13 mouse cellular contexts compared by ENCODE assay signal in genomic region chr17:86304923-86305630, GRCm38 (mm10).
DNase-seq lines count a peak whose midpoint lies in the region; ATAC-seq lines count a peak whose summit lies in the region.
"Had no signal": no experiment of that assay in that cellular context is flagged by ENCODE, and none has a peak within 500 bp of the region (broad histone marks: within the 10 kb centered on the region; RNA-seq: fewer than 3 reads in every experiment).

No protein-coding gene starts in this region.

- H3K4me2 ChIP-seq in heart, embryonic 11.5 days: no peak overlapping the region
- no peak overlapping the region for H3K4me2 ChIP-seq in midbrain, embryonic 13.5 days (replicated peaks)
- H3K4me2 ChIP-seq in midbrain, embryonic 16.5 days (ENCODE audit: low read length): no peak overlapping the region
- no peak overlapping the region for H3K4me2 ChIP-seq in hindbrain, embryonic 12.5 days (replicated peaks)
- no peak overlapping the region for H3K4me2 ChIP-seq in neural tube, embryonic 14.5 days (ENCODE audit: low read depth, low read length)
- H3K4me2 ChIP-seq: embryonic facial prominence, embryonic 12.5 days had no signal

- H3K9me3 ChIP-seq in heart, embryonic 11.5 days (replicated peaks; ENCODE audit: control insufficient read depth, low read length): no peaks in the 10 kb centered on the region
- H3K9me3 ChIP-seq in midbrain, embryonic 13.5 days: no peaks in the 10 kb centered on the region
- H3K9me3 ChIP-seq in midbrain, embryonic 16.5 days (replicated peaks; ENCODE audit: control insufficient read depth, low read length, poor library complexity, severe bottlenecking): no peaks in the 10 kb centered on the region
- no peaks in the 10 kb centered on the region for H3K9me3 ChIP-seq in hindbrain, embryonic 12.5 days (replicated peaks)
- H3K9me3 ChIP-seq in neural tube, embryonic 14.5 days (ENCODE audit: control insufficient read depth, low read length): no peaks in the 10 kb centered on the region
- H3K9me3 ChIP-seq: embryonic facial prominence, embryonic 12.5 days had no signal

- peaks cover 57% of the 10 kb centered on the region for H3K4me1 ChIP-seq in heart, embryonic 11.5 days (ENCODE audit: control insufficient read depth, insufficient read depth, low read length)
- H3K4me1 ChIP-seq in midbrain, embryonic 13.5 days (replicated peaks): peaks cover 23% of the 10 kb centered on the region; the same call in 1 of the 2 replicates
- H3K4me1 ChIP-seq in midbrain, embryonic 16.5 days (ENCODE audit: control insufficient read depth, insufficient read depth, low read length): peaks cover 12% of the 10 kb centered on the region
- H3K4me1 ChIP-seq in hindbrain, embryonic 12.5 days: peaks cover 27% of the 10 kb centered on the region
- peaks cover 15% of the 10 kb centered on the region for H3K4me1 ChIP-seq in neural tube, embryonic 14.5 days (ENCODE audit: control insufficient read depth, insufficient read depth, low read length)

- WGBS in heart, embryonic 11.5 days (ENCODE audit: insufficient replicate concordance): 80% methylated on average over 17 of the region's 17 CpGs
- 73% methylated on average over 17 of the region's 17 CpGs for WGBS in midbrain, embryonic 13.5 days
- whole genome bisulfite sequencing in midbrain, embryonic 16.5 days: 65% methylated on average over 17 of the region's 17 CpGs
- WGBS in hindbrain, embryonic 12.5 days: 63% methylated on average over 17 of the region's 17 CpGs
- 44% methylated on average over 17 of the region's 17 CpGs for WGBS in neural tube, embryonic 14.5 days

- no peaks in the 10 kb centered on the region for H3K36me3 ChIP-seq in heart, embryonic 11.5 days (ENCODE audit: control insufficient read depth, insufficient read depth, low read length)
- no peaks in the 10 kb centered on the region for H3K36me3 ChIP-seq in midbrain, embryonic 13.5 days
- H3K36me3 ChIP-seq in midbrain, embryonic 16.5 days (ENCODE audit: control insufficient read depth, insufficient read depth, low read length): no peaks in the 10 kb centered on the region
- no peaks in the 10 kb centered on the region for H3K36me3 ChIP-seq in hindbrain, embryonic 12.5 days
- H3K36me3 ChIP-seq in neural tube, embryonic 14.5 days (ENCODE audit: control insufficient read depth, insufficient read depth, low read length): no peaks in the 10 kb centered on the region
- H3K36me3 ChIP-seq: embryonic facial prominence, embryonic 12.5 days had no signal

- H3K27me3 ChIP-seq in heart, embryonic 11.5 days (ENCODE audit: control insufficient read depth, insufficient read depth, low read length): no peaks in the 10 kb centered on the region
- no peaks in the 10 kb centered on the region for H3K27me3 ChIP-seq in midbrain, embryonic 13.5 days
- H3K27me3 ChIP-seq in midbrain, embryonic 16.5 days (ENCODE audit: control insufficient read depth, insufficient read depth, low read depth, low read length): no peaks in the 10 kb centered on the region
- H3K27me3 ChIP-seq in hindbrain, embryonic 12.5 days: no peaks in the 10 kb centered on the region
- H3K27me3 ChIP-seq in neural tube, embryonic 14.5 days (ENCODE audit: control insufficient read depth, insufficient read depth, low read length): no peaks in the 10 kb centered on the region
- H3K27me3 ChIP-seq: embryonic facial prominence, embryonic 12.5 days; Patski had no signal

- no peak overlapping the region for H3K9ac ChIP-seq in heart, embryonic 11.5 days (ENCODE audit: low read depth, low read length)
- no peak overlapping the region for H3K9ac ChIP-seq in midbrain, embryonic 13.5 days (replicated peaks)
- no peak overlapping the region for H3K9ac ChIP-seq in midbrain, embryonic 16.5 days (ENCODE audit: low read depth, low read length)
- no peak overlapping the region for H3K9ac ChIP-seq in hindbrain, embryonic 12.5 days
- no peak overlapping the region for H3K9ac ChIP-seq in neural tube, embryonic 14.5 days (replicated peaks; ENCODE audit: low read depth, low read length)
- H3K9ac ChIP-seq: embryonic facial prominence, embryonic 12.5 days; liver, embryonic 14.5 days had no signal

- H3K4me3 ChIP-seq in heart, embryonic 11.5 days (ENCODE audit: low read depth, low read length): no peak overlapping the region
- no peak overlapping the region for H3K4me3 ChIP-seq in midbrain, embryonic 13.5 days (replicated peaks)
- H3K4me3 ChIP-seq in midbrain, embryonic 16.5 days (ENCODE audit: low read depth, low read length): no peak overlapping the region
- H3K4me3 ChIP-seq in hindbrain, embryonic 12.5 days: no peak overlapping the region
- no peak overlapping the region for H3K4me3 ChIP-seq in neural tube, embryonic 14.5 days (ENCODE audit: low read depth, low read length)
- H3K4me3 ChIP-seq: embryonic facial prominence, embryonic 12.5 days had no signal

- H3K27ac ChIP-seq in heart, embryonic 11.5 days (ENCODE audit: low read depth, low read length): peak overlapping the region; percentile 89; the same call in 1 of the 2 replicates
- H3K27ac ChIP-seq in midbrain, embryonic 13.5 days: 0 out of 2 replicates have a peak overlapping the region, but pooled peaks have one; percentile 56
- no peak overlapping the region for H3K27ac ChIP-seq in midbrain, embryonic 16.5 days (ENCODE audit: low read length)
- peak overlapping the region; percentile 67 for H3K27ac ChIP-seq in hindbrain, embryonic 12.5 days
- peak overlapping the region; percentile 58 for H3K27ac ChIP-seq in neural tube, embryonic 14.5 days (ENCODE audit: low read depth, low read length)
- H3K27ac ChIP-seq: embryonic facial prominence, embryonic 12.5 days had no signal

- DNase-seq in heart, adult 9 months (ENCODE audit: low spot score in 2 of 2): no peak
- no peak for DNase-seq in right cerebral cortex, postnatal 4 days
- DNase-seq: adrenal gland, postnatal 10 days; cerebellum, adult 11-12 months; kidney, adult 18-20 months had no signal

- ATAC-seq in heart, embryonic 11.5 days (replicated peaks; ENCODE audit: insufficient number of reproducible peaks, low FRiP score, low TSS enrichment): no peak
- ATAC-seq in midbrain, embryonic 13.5 days: peak; percentile 34; the same call in 1 of the 2 replicates
- no peak for ATAC-seq in midbrain, embryonic 16.5 days
- peak; percentile 48 for ATAC-seq in hindbrain, embryonic 12.5 days (ENCODE audit: low FRiP score)
- peak; percentile 73; the same call in 1 of the 2 replicates for ATAC-seq in neural tube, embryonic 14.5 days (ENCODE audit: low read depth)
- ATAC-seq: Patski had no signal

Comparison
In these comparisons a context has a peak if more than half of its experiments do, and no peak if none do; other contexts are left out.
1. ATAC-seq: peak in midbrain, embryonic 13.5 days (single experiment), hindbrain, embryonic 12.5 days (single experiment) and neural tube, embryonic 14.5 days (single experiment); none in heart, embryonic 11.5 days (single experiment) and midbrain, embryonic 16.5 days (single experiment).